Mouse (Mus musculus): ENCODE data around the gene Jph3. TPM values are rescaled to one million over a fixed set of nuclear protein-coding genes. Genes with fewer than 3 reads are reported as not detected.

The Jph3 gene
- polyA plus RNA-seq, 1 experiment: 57.2 TPM

DNA sequence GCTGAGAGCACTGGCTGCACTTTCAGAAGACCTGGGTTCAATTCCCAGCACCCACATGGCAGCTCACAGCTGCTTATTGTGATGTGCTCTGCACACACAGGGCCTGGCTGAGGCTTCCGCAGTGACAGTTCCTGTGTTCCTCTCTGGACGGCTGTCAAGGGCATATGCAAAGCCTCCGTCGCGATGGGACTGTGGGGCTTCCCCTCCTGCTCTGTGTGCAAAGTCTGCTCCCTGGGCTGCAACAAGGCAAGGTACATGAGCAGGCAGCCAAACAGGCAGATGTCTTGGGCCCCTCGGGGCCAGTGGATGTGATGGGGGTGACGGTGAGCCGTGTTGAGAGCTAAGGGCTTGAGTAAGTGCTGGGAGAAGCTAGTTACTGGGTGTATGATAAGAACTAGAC lies 59.4 kb downstream of the Jph3 start:
- TF ChIP-seq POLR2A (IDR thresholded peaks at IDR 0.05; ENCODE audit: borderline replicate concordance, extremely low read depth, insufficient read depth, insufficient read length, poor library complexity, severe bottlenecking): no peak
- no peak for TF ChIP-seq CTCF (IDR thresholded peaks at IDR 0.05; ENCODE audit: borderline replicate concordance, extremely low read depth, insufficient read depth, insufficient read length)
- DNase-seq (ENCODE audit: low read depth): no peak

GRCm38 (mm10) chr8:121792159-121792558 lies 62.7 kb downstream of the Jph3 start:
- no peak for DNase-seq (ENCODE audit: low read depth)
- no peak for TF ChIP-seq CTCF (IDR thresholded peaks at IDR 0.05; ENCODE audit: borderline replicate concordance, extremely low read depth, insufficient read depth, insufficient read length)
- no peak for TF ChIP-seq POLR2A (IDR thresholded peaks at IDR 0.05; ENCODE audit: borderline replicate concordance, extremely low read depth, insufficient read depth, insufficient read length, poor library complexity, severe bottlenecking)

GRCm38 (mm10) chr8:121792627-121793026 lies 63.2 kb downstream of the Jph3 start:
- TF ChIP-seq POLR2A (IDR thresholded peaks at IDR 0.05; ENCODE audit: borderline replicate concordance, extremely low read depth, insufficient read depth, insufficient read length, poor library complexity, severe bottlenecking): no peak
- no peak for TF ChIP-seq CTCF (IDR thresholded peaks at IDR 0.05; ENCODE audit: borderline replicate concordance, extremely low read depth, insufficient read depth, insufficient read length)
- DNase-seq (ENCODE audit: low read depth): no peak

DNA sequence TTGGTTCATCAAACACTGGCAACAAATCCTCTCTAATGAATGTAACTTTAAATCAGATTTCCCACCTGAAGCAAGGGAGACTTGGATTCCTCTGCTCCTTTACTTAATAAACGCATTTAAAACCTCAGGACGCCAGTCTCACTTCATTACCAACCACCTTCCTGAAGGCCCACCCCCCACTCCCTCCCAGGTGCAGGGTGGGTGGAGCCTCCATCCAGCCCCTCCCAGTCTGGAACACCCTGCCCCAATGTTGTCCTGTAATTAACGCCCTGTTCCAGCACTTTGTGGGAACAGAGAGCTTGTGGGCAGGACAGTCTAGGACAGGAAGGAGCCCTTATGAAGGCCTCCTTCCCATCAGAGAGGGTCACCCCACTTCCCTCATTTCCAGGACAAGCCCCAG lies 64.7 kb downstream of the Jph3 start:
- no peak for DNase-seq (ENCODE audit: low read depth)
- no peak for TF ChIP-seq CTCF (IDR thresholded peaks at IDR 0.05; ENCODE audit: borderline replicate concordance, extremely low read depth, insufficient read depth, insufficient read length)
- no peak for TF ChIP-seq POLR2A (IDR thresholded peaks at IDR 0.05; ENCODE audit: borderline replicate concordance, extremely low read depth, insufficient read depth, insufficient read length, poor library complexity, severe bottlenecking)

- no peak for DNase-seq (ENCODE audit: low read depth)
- TF ChIP-seq CTCF (IDR thresholded peaks at IDR 0.05; ENCODE audit: borderline replicate concordance, extremely low read depth, insufficient read depth, insufficient read length) (no peak), POLR2A (IDR thresholded peaks at IDR 0.05; ENCODE audit: borderline replicate concordance, extremely low read depth, insufficient read depth, insufficient read length, poor library complexity, severe bottlenecking) (no peak)
These were observed 66.0 kb downstream of the Jph3 start for GRCm38 (mm10) chr8:121795461-121795860.

GRCm38 (mm10) chr8:121796406-121796805 lies 67.0 kb downstream of the Jph3 start:
- TF ChIP-seq POLR2A (IDR thresholded peaks at IDR 0.05; ENCODE audit: borderline replicate concordance, extremely low read depth, insufficient read depth, insufficient read length, poor library complexity, severe bottlenecking) (no peak), CTCF (IDR thresholded peaks at IDR 0.05; ENCODE audit: borderline replicate concordance, extremely low read depth, insufficient read depth, insufficient read length) (no peak)
- DNase-seq (ENCODE audit: low read depth): no peak

GRCm38 (mm10) chr8:121798401-121798800 lies 69.0 kb downstream of the Jph3 start:
- TF ChIP-seq CTCF (IDR thresholded peaks at IDR 0.05; ENCODE audit: borderline replicate concordance, extremely low read depth, insufficient read depth, insufficient read length): no peak
- no peak for TF ChIP-seq POLR2A (IDR thresholded peaks at IDR 0.05; ENCODE audit: borderline replicate concordance, extremely low read depth, insufficient read depth, insufficient read length, poor library complexity, severe bottlenecking)
- DNase-seq (ENCODE audit: low read depth): no peak

GRCm38 (mm10) chr8:121804829-121805228 lies 75.4 kb downstream of the Jph3 start:
- DNase-seq (ENCODE audit: low read depth): no peak
- no peak for TF ChIP-seq POLR2A (IDR thresholded peaks at IDR 0.05; ENCODE audit: borderline replicate concordance, extremely low read depth, insufficient read depth, insufficient read length, poor library complexity, severe bottlenecking)
- TF ChIP-seq CTCF (IDR thresholded peaks at IDR 0.05; ENCODE audit: borderline replicate concordance, extremely low read depth, insufficient read depth, insufficient read length): no peak

DNA sequence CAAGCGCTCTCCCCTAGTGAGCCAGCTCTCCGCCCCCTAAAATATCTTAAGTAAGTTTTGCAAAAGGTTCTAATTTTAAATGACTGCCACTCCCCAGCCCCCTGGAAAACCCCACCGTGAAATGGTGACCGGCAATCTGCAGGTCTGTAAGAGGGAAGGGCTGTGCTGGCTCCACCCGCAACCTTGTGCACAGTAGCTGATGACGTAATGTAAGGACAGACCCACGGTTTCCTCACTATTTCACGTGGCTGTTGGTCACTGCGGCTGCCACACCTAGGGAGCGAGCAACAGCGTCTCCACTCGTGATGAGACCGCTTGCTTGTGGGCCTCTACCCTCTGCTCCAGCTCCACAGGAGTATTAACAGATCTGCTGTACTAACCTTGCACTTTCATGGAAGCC lies 76.7 kb downstream of the Jph3 start:
- DNase-seq (ENCODE audit: low read depth): no peak
- TF ChIP-seq CTCF (IDR thresholded peaks at IDR 0.05; ENCODE audit: borderline replicate concordance, extremely low read depth, insufficient read depth, insufficient read length) (no peak), POLR2A (IDR thresholded peaks at IDR 0.05; ENCODE audit: borderline replicate concordance, extremely low read depth, insufficient read depth, insufficient read length, poor library complexity, severe bottlenecking) (no peak)

DNA sequence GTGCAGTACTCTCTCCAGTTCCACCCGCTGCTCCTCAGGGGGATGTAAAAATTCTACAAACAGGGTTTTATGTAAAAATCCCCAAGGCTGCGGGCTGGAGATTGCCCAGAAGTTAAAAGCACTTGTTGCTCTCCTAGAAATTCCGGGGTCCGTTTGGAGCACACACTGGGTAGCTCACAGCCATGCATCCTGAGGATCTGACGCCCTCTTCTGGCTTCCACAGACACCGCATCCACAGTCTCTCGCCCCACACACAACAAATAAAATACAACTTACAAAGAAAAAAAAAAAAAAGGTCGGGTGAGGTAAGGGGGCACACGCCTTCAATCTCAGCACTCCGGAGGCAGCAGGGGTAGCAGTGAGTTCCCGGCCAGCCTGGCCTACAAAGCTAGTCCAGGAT lies 78.6 kb downstream of the Jph3 start:
- no peak for DNase-seq (ENCODE audit: low read depth)
- TF ChIP-seq POLR2A (IDR thresholded peaks at IDR 0.05; ENCODE audit: borderline replicate concordance, extremely low read depth, insufficient read depth, insufficient read length, poor library complexity, severe bottlenecking): no peak
- 0 out of 2 replicates have a peak, but pooled peaks have one; percentile 23 for TF ChIP-seq CTCF (IDR thresholded peaks at IDR 0.05; ENCODE audit: borderline replicate concordance, extremely low read depth, insufficient read depth, insufficient read length)

GRCm38 (mm10) chr8:121809524-121810155 lies 80.2 kb downstream of the Jph3 start:
- no peak for TF ChIP-seq POLR2A (IDR thresholded peaks at IDR 0.05; ENCODE audit: borderline replicate concordance, extremely low read depth, insufficient read depth, insufficient read length, poor library complexity, severe bottlenecking)
- TF ChIP-seq CTCF (IDR thresholded peaks at IDR 0.05; ENCODE audit: borderline replicate concordance, extremely low read depth, insufficient read depth, insufficient read length): no peak
- DNase-seq (ENCODE audit: low read depth): no peak

DNA sequence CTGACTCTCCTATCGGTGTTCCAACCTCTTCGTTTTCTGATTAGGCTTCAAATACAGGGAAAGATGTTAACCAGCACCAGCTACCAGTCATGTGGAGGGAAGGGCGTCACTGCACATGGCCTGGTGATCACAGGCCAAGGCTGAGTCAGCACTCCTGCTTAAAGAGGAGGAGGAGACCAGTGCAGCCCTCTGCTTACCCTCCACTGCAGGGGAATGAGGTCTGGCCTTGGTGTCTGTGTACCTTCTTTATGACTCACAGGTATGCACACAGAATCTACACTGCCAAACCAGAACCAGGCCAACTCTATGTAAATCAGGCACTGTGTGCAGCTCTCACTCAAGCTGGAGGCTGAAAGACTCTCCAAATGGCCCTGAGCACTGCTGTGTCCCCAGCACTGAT lies 82.1 kb downstream of the Jph3 start:
- no peak for DNase-seq (ENCODE audit: low read depth)
- TF ChIP-seq CTCF (IDR thresholded peaks at IDR 0.05; ENCODE audit: borderline replicate concordance, extremely low read depth, insufficient read depth, insufficient read length): no peak
- TF ChIP-seq POLR2A (IDR thresholded peaks at IDR 0.05; ENCODE audit: borderline replicate concordance, extremely low read depth, insufficient read depth, insufficient read length, poor library complexity, severe bottlenecking): no peak

Data from brain, embryonic 14.5 days (tissue).